9 mouse cellular contexts compared by ENCODE assay signal in genomic region chr4:89532462-89532861, GRCm38 (mm10).
A peak's percentile ranks its signal among the peaks of the same experiment; 100 is the strongest.
DNase-seq lines count a peak whose midpoint lies in the region; ATAC-seq and TF ChIP-seq lines count a peak whose summit lies in the region.
"Had no signal": no experiment of that assay in that cellular context is flagged by ENCODE, and none has a peak within 500 bp of the region (broad histone marks: within the 10 kb centered on the region; RNA-seq: fewer than 3 reads in every experiment).

No protein-coding gene starts in this region.

- H3K4me1 ChIP-seq in lung, embryonic 14.5 days (ENCODE audit: insufficient read depth): no peaks in the 10 kb centered on the region
- H3K4me1 ChIP-seq in stomach, postnatal 0 days (replicated peaks; ENCODE audit: control insufficient read depth, insufficient read depth): no peaks in the 10 kb centered on the region

- no peak overlapping the region for H3K4me3 ChIP-seq in gastrocnemius, adult 2 months
- H3K4me3 ChIP-seq in lung, embryonic 14.5 days (ENCODE audit: low read depth, low read length): no peak overlapping the region
- no peak overlapping the region for H3K4me3 ChIP-seq in stomach, postnatal 0 days (ENCODE audit: low read depth, low read length)

- DNase-seq in gastrocnemius, adult 2 months: peak; percentile 42
- no peak for DNase-seq in gastrocnemius, postnatal 36 days
- peak; percentile 18 for DNase-seq in ovary, postnatal 14 days (ENCODE audit: low spot score)
- no peak for DNase-seq in ovary, adult 18-20 months (ENCODE audit: low spot score)
- peak; percentile 75 for DNase-seq in brain, embryonic 14.5 days (ENCODE audit: low read depth)
- DNase-seq in lung, embryonic 14.5 days: peak; percentile 74
- DNase-seq in stomach, postnatal 0 days (ENCODE audit: low spot score): peak; percentile 36

- no peaks in the 10 kb centered on the region for H3K9me3 ChIP-seq in lung, embryonic 14.5 days (ENCODE audit: low read depth, low read length)
- H3K9me3 ChIP-seq in stomach, postnatal 0 days (ENCODE audit: control insufficient read depth, low read length): no peaks in the 10 kb centered on the region

- intact Hi-C loops in gastrocnemius, adult 2 months (cut with DNase I): no loop called here
- intact Hi-C loops in gastrocnemius, postnatal 36 days (cut with DNase I): no loop called here

- no peak overlapping the region for H3K9ac ChIP-seq in lung, embryonic 14.5 days
- H3K9ac ChIP-seq in stomach, postnatal 0 days (ENCODE audit: low read length): no peak overlapping the region

- no peak overlapping the region for H3K4me2 ChIP-seq in lung, embryonic 14.5 days
- no peak overlapping the region for H3K4me2 ChIP-seq in stomach, postnatal 0 days (replicated peaks; ENCODE audit: low read depth)

- TF ChIP-seq CTCF in gastrocnemius, adult 2 months (IDR thresholded peaks at IDR 0.05): peak; percentile 88
- peak; percentile 72; the same call in 1 of the 2 replicates for TF ChIP-seq CTCF in brain, embryonic 14.5 days (IDR thresholded peaks at IDR 0.05; ENCODE audit: borderline replicate concordance, extremely low read depth, insufficient read depth, insufficient read length)
- TF ChIP-seq CTCF in lung, embryonic 14.5 days (IDR thresholded peaks at IDR 0.05; ENCODE audit: low read depth): peak; percentile 69
- TF ChIP-seq CTCF in stomach, postnatal 0 days (IDR thresholded peaks at IDR 0.05; ENCODE audit: low read depth): peak; percentile 84

- TF ChIP-seq EP300 in stomach, postnatal 0 days (optimal IDR thresholded peaks at IDR 0.05): no peak

- H3K27ac ChIP-seq in gastrocnemius, adult 2 months: no peak overlapping the region
- H3K27ac ChIP-seq in lung, embryonic 14.5 days (ENCODE audit: low read depth): no peak overlapping the region
- H3K27ac ChIP-seq in stomach, postnatal 0 days (replicated peaks): no peak overlapping the region

- peak; percentile 62; the same call in 1 of the 2 replicates for ATAC-seq in frontal cortex, adult (ENCODE audit: low TSS enrichment)
- ATAC-seq in lung, embryonic 14.5 days (ENCODE audit: insufficient read depth): no peak
- ATAC-seq in stomach, postnatal 0 days (ENCODE audit: low FRiP score, low TSS enrichment): no peak
- ATAC-seq: Patski had no signal

- 8% methylated on average over 4 of the region's 4 CpGs for WGBS in lung, embryonic 14.5 days
- WGBS in stomach, postnatal 0 days: 7% methylated on average over 4 of the region's 4 CpGs

- TF ChIP-seq POLR2A in brain, embryonic 14.5 days (IDR thresholded peaks at IDR 0.05; ENCODE audit: borderline replicate concordance, extremely low read depth, insufficient read depth, insufficient read length, poor library complexity, severe bottlenecking): no peak

- no peaks in the 10 kb centered on the region for H3K27me3 ChIP-seq in lung, embryonic 14.5 days (ENCODE audit: insufficient read depth, low read length)
- H3K27me3 ChIP-seq in stomach, postnatal 0 days (ENCODE audit: control insufficient read depth, insufficient read depth, low read length): no peaks in the 10 kb centered on the region
- H3K27me3 ChIP-seq: Patski had no signal

- H3K36me3 ChIP-seq in lung, embryonic 14.5 days (ENCODE audit: insufficient read depth): no peaks in the 10 kb centered on the region
- no peaks in the 10 kb centered on the region for H3K36me3 ChIP-seq in stomach, postnatal 0 days (ENCODE audit: control insufficient read depth, insufficient read depth, low read length)

Comparison
In these comparisons a context has a peak if more than half of its experiments do, and no peak if none do; other contexts are left out.
1. DNase-seq: peak in gastrocnemius, adult 2 months (single experiment), ovary, postnatal 14 days (single experiment), brain, embryonic 14.5 days (single experiment), lung, embryonic 14.5 days (single experiment) and stomach, postnatal 0 days (single experiment); none in gastrocnemius, postnatal 36 days (0 of 2) and ovary, adult 18-20 months (single experiment).
2. Peak in every context shown above with its lines, with median percentiles within 50 percentile points of each other: CTCF ChIP-seq.